8 mouse cellular contexts compared by ENCODE assay signal in the genomic region with DNA sequence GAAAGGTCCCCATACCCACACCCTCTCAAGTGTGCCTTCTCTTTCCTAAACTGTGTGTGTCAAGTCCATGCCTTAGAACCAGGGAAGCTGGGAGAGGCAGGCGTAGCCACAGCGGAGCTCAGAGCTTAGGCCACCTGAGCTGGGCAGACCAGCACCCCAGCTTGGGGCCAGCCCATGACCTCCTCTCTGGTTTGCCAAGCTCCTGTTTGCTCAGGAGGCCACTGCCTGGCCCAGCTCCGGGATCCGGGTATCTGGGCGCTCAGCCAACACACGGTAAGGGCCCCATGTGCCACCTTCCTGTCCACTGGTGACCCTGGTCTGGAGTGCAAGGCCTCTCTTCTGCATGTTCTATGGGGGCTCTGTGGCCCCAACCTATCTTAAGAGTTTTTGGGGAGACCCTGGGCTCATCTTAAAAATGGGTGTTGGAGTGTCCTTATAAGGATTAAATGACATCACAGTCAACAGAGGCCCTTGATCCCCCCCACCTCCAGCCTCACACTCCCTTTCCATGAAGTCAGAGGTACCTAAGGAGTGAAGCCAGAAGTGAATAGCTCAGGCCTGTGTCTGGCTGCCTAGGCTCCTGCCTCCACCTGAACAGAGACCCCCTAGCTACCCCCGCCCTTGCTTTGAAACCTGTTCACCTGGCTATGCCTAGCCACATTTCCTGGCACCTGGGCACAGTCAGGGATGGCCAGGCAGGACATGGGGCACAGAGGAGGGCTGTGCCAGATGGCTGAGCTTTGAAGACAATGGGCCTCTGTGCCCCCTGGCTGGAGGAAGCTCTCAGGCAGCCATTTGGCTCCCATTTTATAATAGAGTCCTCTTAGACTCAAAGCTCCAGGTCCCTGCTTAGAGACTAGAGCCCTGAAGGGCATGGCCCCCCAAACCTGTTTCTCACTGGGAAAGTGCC. TPM values are rescaled to one million over a fixed set of nuclear protein-coding genes. Genes with fewer than 3 reads are reported as not detected.
DNase-seq lines count a peak whose midpoint lies in the region; ATAC-seq and TF ChIP-seq lines count a peak whose summit lies in the region.

No protein-coding gene starts in this region.

- no peak for TF ChIP-seq CTCF in E14TG2a.4 (conservative IDR thresholded peaks at IDR 0.05; ENCODE audit: low read length)

- no peak overlapping the region for H3K27ac ChIP-seq in hindbrain, embryonic 14.5 days
- H3K27ac ChIP-seq in limb, embryonic 14.5 days (replicated peaks; ENCODE audit: low read depth, low read length), result peak overlapping the region; percentile 26

- WGBS in hindbrain, embryonic 14.5 days, result 72% methylated on average over 7 of the region's 7 CpGs
- 65% methylated on average over 6 of the region's 7 CpGs for WGBS in limb, embryonic 14.5 days

- H3K27me3 ChIP-seq in E14TG2a.4 (ENCODE audit: insufficient read depth, low read length), result 0 out of 2 replicates have a peak, but pooled peaks cover 5% of the 10 kb centered on the region
- no peaks in the 10 kb centered on the region for H3K27me3 ChIP-seq in hindbrain, embryonic 14.5 days (ENCODE audit: control insufficient read depth, insufficient read depth, low read length)
- no peaks in the 10 kb centered on the region for H3K27me3 ChIP-seq in limb, embryonic 14.5 days (ENCODE audit: control insufficient read depth, insufficient read depth, low read length)

- H3K4me1 ChIP-seq in E14TG2a.4 (replicated peaks; ENCODE audit: low read depth, low read length), result peaks cover 61% of the 10 kb centered on the region
- H3K4me1 ChIP-seq in hindbrain, embryonic 14.5 days (replicated peaks; ENCODE audit: control insufficient read depth, insufficient read depth, low read length), result peaks cover 2% of the 10 kb centered on the region; the same call in 1 of the 2 replicates
- peaks cover 11% of the 10 kb centered on the region for H3K4me1 ChIP-seq in limb, embryonic 14.5 days (ENCODE audit: control insufficient read depth, insufficient read depth, low read length)

- no peak overlapping the region for H3K4me2 ChIP-seq in hindbrain, embryonic 14.5 days (replicated peaks)
- no peak overlapping the region for H3K4me2 ChIP-seq in limb, embryonic 14.5 days (replicated peaks; ENCODE audit: low read depth, low read length, severe bottlenecking)

- H3K36me3 ChIP-seq in E14TG2a.4 (ENCODE audit: insufficient read depth, low read length), result no peaks in the 10 kb centered on the region
- H3K36me3 ChIP-seq in hindbrain, embryonic 14.5 days (replicated peaks; ENCODE audit: control insufficient read depth, insufficient read depth), result no peaks in the 10 kb centered on the region
- H3K36me3 ChIP-seq in limb, embryonic 14.5 days (ENCODE audit: control insufficient read depth, insufficient read depth, low read length), result no peaks in the 10 kb centered on the region

- no peak for TF ChIP-seq POLR2A in limb, embryonic 14.5 days (IDR thresholded peaks at IDR 0.05; ENCODE audit: borderline replicate concordance, extremely low read depth, insufficient read depth, insufficient read length)

- no peak overlapping the region for H3K9ac ChIP-seq in hindbrain, embryonic 14.5 days
- no peak overlapping the region for H3K9ac ChIP-seq in limb, embryonic 14.5 days (ENCODE audit: low read depth, low read length, severe bottlenecking)

- ATAC-seq in cerebellum, adult (ENCODE audit: insufficient number of reproducible peaks, low FRiP score, low TSS enrichment), result peak; percentile 82
- ATAC-seq in hindbrain, embryonic 14.5 days (ENCODE audit: low FRiP score), result peak; percentile 29; the same call in 1 of the 2 replicates
- ATAC-seq in limb, embryonic 14.5 days (ENCODE audit: low FRiP score, low read depth), result peak; percentile 44; the same call in 1 of the 2 replicates
- no peak for ATAC-seq in megakaryocyte progenitor cell, adult 5-6 weeks (replicated peaks; ENCODE audit: poor library complexity)

- H3K9me3 ChIP-seq in E14TG2a.4 (ENCODE audit: low read length), result no peaks in the 10 kb centered on the region
- H3K9me3 ChIP-seq in hindbrain, embryonic 14.5 days (ENCODE audit: control insufficient read depth, low read length), result no peaks in the 10 kb centered on the region
- no peaks in the 10 kb centered on the region for H3K9me3 ChIP-seq in limb, embryonic 14.5 days (ENCODE audit: control insufficient read depth, low read length)

- no peak for DNase-seq in cerebellum, postnatal 4 days (ENCODE audit: low spot score in 2 of 2)
- DNase-seq in hindbrain, embryonic 14.5 days (ENCODE audit: low spot score), result no peak
- DNase-seq in limb, embryonic 14.5 days (ENCODE audit: low spot score), result no peak
- no peak for DNase-seq in layer of hippocampus, adult 11-12 months (ENCODE audit: low spot score)
- no peak for DNase-seq in thymus, postnatal 10 days (ENCODE audit: low spot score in 2 of 2)

- H3K4me3 ChIP-seq in E14TG2a.4 (replicated peaks; ENCODE audit: low read length), result peak overlapping the region; percentile 35; the same call in 1 of the 2 replicates
- no peak overlapping the region for H3K4me3 ChIP-seq in hindbrain, embryonic 14.5 days (replicated peaks; ENCODE audit: low read length)
- H3K4me3 ChIP-seq in limb, embryonic 14.5 days (replicated peaks; ENCODE audit: low read length), result no peak overlapping the region

RNA-seq across cellular contexts. Expression of gene Rap1gap, which starts 33.8 kb away (rescaled TPM):
- 80.7 and 83.9 TPM in 2 replicates for polyA plus RNA-seq in hindbrain, embryonic 14.5 days (2014; fragmentation: Nextera tagmentation; extraction: Ambion mirVana)
- 35.2 and 43.2 TPM in 2 replicates for polyA plus RNA-seq in limb, embryonic 14.5 days (2012; rRNA removed)
- 11.9 and 12.5 TPM in 2 replicates for polyA plus RNA-seq in limb, embryonic 14.5 days (2014; fragmentation: Nextera tagmentation; extraction: Ambion mirVana)
- 1.5 and 1.7 TPM in 2 replicates for total RNA-seq in megakaryocyte progenitor cell, adult 5-6 weeks (2015)
- 0.83 and 0.98 TPM in 2 replicates for total RNA-seq in megakaryocyte progenitor cell, adult 5-6 weeks (2017)
